In genomic region chr5:135076931-135077505, GRCm38 (mm10) we compare ENCODE assay signal across 9 mouse cellular contexts. TPM values are rescaled to one million over a fixed set of nuclear protein-coding genes. Genes with fewer than 3 reads are reported as not detected.
DNase-seq lines count a peak whose midpoint lies in the region; ATAC-seq lines count a peak whose summit lies in the region.
"Had no signal": no experiment of that assay in that cellular context is flagged by ENCODE, and none has a peak within 500 bp of the region (broad histone marks: within the 10 kb centered on the region; RNA-seq: fewer than 3 reads in every experiment).

No protein-coding gene starts in this region.

- H3K36me3 ChIP-seq in hindbrain, embryonic 16.5 days (ENCODE audit: control insufficient read depth, insufficient read depth, low read length) = peaks cover 6% of the 10 kb centered on the region
- H3K36me3 ChIP-seq in midbrain, embryonic 11.5 days (ENCODE audit: control insufficient read depth, insufficient read depth, low read length) = no peaks in the 10 kb centered on the region; the same call in 1 of the 2 replicates

- ATAC-seq in hindbrain, embryonic 16.5 days = peak; percentile 57
- ATAC-seq in midbrain, embryonic 11.5 days (ENCODE audit: low FRiP score) = peak; percentile 19; the same call in 1 of the 2 replicates

- H3K4me3 ChIP-seq in hindbrain, embryonic 16.5 days (ENCODE audit: low read length) = peak overlapping the region; percentile 64
- H3K4me3 ChIP-seq in midbrain, embryonic 11.5 days (ENCODE audit: low read depth, low read length) = peak overlapping the region; percentile 97

- peak overlapping the region; percentile 80 for H3K4me2 ChIP-seq in hindbrain, embryonic 16.5 days (ENCODE audit: low read length)
- H3K4me2 ChIP-seq in midbrain, embryonic 11.5 days = peak overlapping the region; percentile 75

- no peaks in the 10 kb centered on the region for H3K27me3 ChIP-seq in hindbrain, embryonic 16.5 days (replicated peaks; ENCODE audit: control insufficient read depth, insufficient read depth, low read length)
- H3K27me3 ChIP-seq in midbrain, embryonic 11.5 days (ENCODE audit: control insufficient read depth, insufficient read depth, low read length) = no peaks in the 10 kb centered on the region

- H3K4me1 ChIP-seq in hindbrain, embryonic 16.5 days (ENCODE audit: control insufficient read depth, insufficient read depth, low read depth, low read length) = peaks cover 14% of the 10 kb centered on the region
- peaks cover 15% of the 10 kb centered on the region for H3K4me1 ChIP-seq in midbrain, embryonic 11.5 days (ENCODE audit: control insufficient read depth, insufficient read depth, low read length)

- DNase-seq in ovary, postnatal 14 days (ENCODE audit: low spot score) = peak; percentile 26
- no peak for DNase-seq in ovary, postnatal 10 days (ENCODE audit: low spot score)
- DNase-seq in embryo, embryonic 9.5 days (ENCODE audit: extremely low spot score) = peak; percentile 39
- DNase-seq in layer of hippocampus, postnatal 36 days = peak; percentile 46 to 57
- peak; percentile 86 for DNase-seq in midbrain, embryonic 11.5 days (ENCODE audit: low spot score, missing footprints)
- no peak for DNase-seq in spleen, postnatal 14 days (ENCODE audit: low spot score in 2 of 2)
- DNase-seq in urinary bladder, postnatal 36 days (ENCODE audit: low spot score in 2 of 2) = no peak

- WGBS in hindbrain, embryonic 16.5 days = 8% methylated on average over 14 of the region's 14 CpGs
- 22% methylated on average over 14 of the region's 14 CpGs for WGBS in midbrain, embryonic 11.5 days

- peak overlapping the region; percentile 87 for H3K9ac ChIP-seq in hindbrain, embryonic 16.5 days (ENCODE audit: low read depth, low read length)
- H3K9ac ChIP-seq in midbrain, embryonic 11.5 days (ENCODE audit: low read length) = peak overlapping the region; percentile 99

- peak overlapping the region; percentile 95 for H3K27ac ChIP-seq in hindbrain, embryonic 16.5 days (ENCODE audit: low read depth, low read length)
- H3K27ac ChIP-seq in midbrain, embryonic 11.5 days (ENCODE audit: low read depth, low read length) = no peak overlapping the region
- H3K27ac ChIP-seq: macrophage had no signal

- no peaks in the 10 kb centered on the region for H3K9me3 ChIP-seq in hindbrain, embryonic 16.5 days (ENCODE audit: control insufficient read depth, low read length)
- H3K9me3 ChIP-seq in midbrain, embryonic 11.5 days (ENCODE audit: control insufficient read depth, low read length) = no peaks in the 10 kb centered on the region

RNA-seq across cellular contexts. Expression of gene Vps37d, which starts 1.0 kb away (rescaled TPM):
- 29.4 and 29.8 TPM in 2 replicates for polyA plus RNA-seq in hindbrain, embryonic 16.5 days (2015; fragmentation: Nextera tagmentation; extraction: Ambion mirVana)
- total RNA-seq in layer of hippocampus, postnatal 36 days (2021) = 10 to 100 TPM; 27.1 to 30.9 TPM
- 6.8 and 9.6 TPM in 2 replicates for polyA plus RNA-seq in midbrain, embryonic 11.5 days (2014; fragmentation: Nextera tagmentation; extraction: Ambion mirVana)
- polyA plus RNA-seq: macrophage had no signal

RNA-seq across cellular contexts. Expression of gene Bud23, which starts 12.3 kb away (rescaled TPM):
- 77.0 and 81.1 TPM in 2 replicates for polyA plus RNA-seq in hindbrain, embryonic 16.5 days (2015; fragmentation: Nextera tagmentation; extraction: Ambion mirVana)
- total RNA-seq in layer of hippocampus, postnatal 36 days (2021) = 10 to 100 TPM; 49.4 to 60.1 TPM
- polyA plus RNA-seq in midbrain, embryonic 11.5 days (2014; fragmentation: Nextera tagmentation; extraction: Ambion mirVana) = 105 and 116 TPM in 2 replicates

RNA-seq across cellular contexts. Expression of gene Mlxipl, which starts 12.7 kb away (rescaled TPM):
- polyA plus RNA-seq in hindbrain, embryonic 16.5 days (2015; fragmentation: Nextera tagmentation; extraction: Ambion mirVana) = 0.66 and 0.84 TPM in 2 replicates
- total RNA-seq in layer of hippocampus, postnatal 36 days (2021) = 1 to 10 TPM; 3.6 to 5.2 TPM
- polyA plus RNA-seq in midbrain, embryonic 11.5 days (2014; fragmentation: Nextera tagmentation; extraction: Ambion mirVana) = 1.2 and 2.1 TPM in 2 replicates
- polyA plus RNA-seq: macrophage had no signal

RNA-seq across cellular contexts. Expression of gene Dnajc30, which starts 13.0 kb away (rescaled TPM):
- 44.0 and 45.3 TPM in 2 replicates for polyA plus RNA-seq in hindbrain, embryonic 16.5 days (2015; fragmentation: Nextera tagmentation; extraction: Ambion mirVana)
- total RNA-seq in layer of hippocampus, postnatal 36 days (2021) = 10 to 100 TPM; 38.3 to 38.4 TPM
- 30.0 and 30.2 TPM in 2 replicates for polyA plus RNA-seq in midbrain, embryonic 11.5 days (2014; fragmentation: Nextera tagmentation; extraction: Ambion mirVana)

RNA-seq across cellular contexts. Expression of gene Stx1a, which starts 53.7 kb away (rescaled TPM):
- 147 and 162 TPM in 2 replicates for polyA plus RNA-seq in hindbrain, embryonic 16.5 days (2015; fragmentation: Nextera tagmentation; extraction: Ambion mirVana)
- 10 to 100 TPM; 96.3 to 96.4 TPM for total RNA-seq in layer of hippocampus, postnatal 36 days (2021)
- 16.1 and 17.7 TPM in 2 replicates for polyA plus RNA-seq in midbrain, embryonic 11.5 days (2014; fragmentation: Nextera tagmentation; extraction: Ambion mirVana)

Comparison
In these comparisons a context has a peak if more than half of its experiments do, and no peak if none do; other contexts are left out.
1. DNase-seq: peak in ovary, postnatal 14 days (single experiment), embryo, embryonic 9.5 days (single experiment), layer of hippocampus, postnatal 36 days (2 of 2) and midbrain, embryonic 11.5 days (single experiment); none in ovary, postnatal 10 days (single experiment), spleen, postnatal 14 days (0 of 2) and urinary bladder, postnatal 36 days (0 of 2).